Mouse (Mus musculus): ENCODE data around the gene Ttll11. TPM values are rescaled to one million over a fixed set of nuclear protein-coding genes. Genes with fewer than 3 reads are reported as not detected.

Ttll11 gene
- polyA plus RNA-seq, 1 experiment, result 47.6 TPM

DNA sequence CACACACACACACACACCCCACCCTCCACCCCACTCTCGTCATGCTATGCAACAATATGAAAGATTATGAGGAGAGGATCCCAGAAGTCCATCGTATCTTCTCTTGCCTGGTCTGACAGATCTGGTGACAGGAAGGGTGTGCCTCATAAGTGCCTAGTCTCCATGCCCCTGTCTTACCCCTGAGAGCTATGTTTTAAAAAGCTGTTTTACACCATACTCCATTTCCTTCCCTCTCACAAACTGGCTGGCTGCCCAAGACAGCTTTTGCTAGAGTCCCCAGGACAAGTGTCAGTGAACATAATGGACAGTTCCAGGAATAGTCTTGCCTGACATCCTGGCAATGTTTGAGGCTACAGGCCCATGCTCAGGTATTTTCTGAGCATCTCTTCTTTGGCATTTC is 78.9 kb downstream of the Ttll11 start:
- no peaks in the 10 kb centered on the region for H3K36me3 ChIP-seq (ENCODE audit: control insufficient read depth, insufficient read depth, low read length)
- no peak overlapping the region for H3K27ac ChIP-seq (ENCODE audit: control insufficient read depth, insufficient read depth, low read depth, low read length)
- no peaks in the 10 kb centered on the region for H3K27me3 ChIP-seq (ENCODE audit: control insufficient read depth, insufficient read depth, low read length)

DNA sequence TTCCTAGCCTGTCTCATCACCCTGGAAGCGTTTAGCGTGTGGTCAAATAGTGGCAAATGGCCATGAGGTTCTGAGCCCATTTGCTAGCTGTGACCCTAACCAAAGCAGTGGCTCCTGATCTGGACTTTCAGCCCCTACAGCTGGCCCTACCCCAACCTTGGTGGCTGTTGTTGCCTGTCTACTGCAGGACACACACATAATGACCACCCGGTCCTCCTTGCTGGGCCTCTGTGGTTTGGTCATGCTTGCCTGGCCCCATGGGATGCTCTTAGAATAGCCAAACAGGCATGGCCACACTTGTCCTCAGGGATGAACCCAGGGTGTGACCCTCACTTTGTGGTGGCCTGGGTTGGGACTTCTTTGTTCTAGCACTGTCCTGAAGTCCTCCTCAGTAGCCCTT is 80.0 kb downstream of the Ttll11 start:
- no peaks in the 10 kb centered on the region for H3K27me3 ChIP-seq (ENCODE audit: control insufficient read depth, insufficient read depth, low read length)
- TF ChIP-seq POLR2A (IDR thresholded peaks at IDR 0.05; ENCODE audit: control insufficient read depth, low read depth, low read length) (no peak), CTCF (IDR thresholded peaks at IDR 0.05; ENCODE audit: control insufficient read depth, insufficient read depth, insufficient replicate concordance, low read depth, low read length) (no peak)
- no peak overlapping the region for H3K4me3 ChIP-seq (ENCODE audit: control insufficient read depth, low read depth, low read length)
- H3K36me3 ChIP-seq (ENCODE audit: control insufficient read depth, insufficient read depth, low read length), result no peaks in the 10 kb centered on the region
- H3K4me1 ChIP-seq (ENCODE audit: control insufficient read depth, insufficient read depth, low read length), result no peaks in the 10 kb centered on the region
- H3K27ac ChIP-seq (ENCODE audit: control insufficient read depth, insufficient read depth, low read depth, low read length), result no peak overlapping the region

More for the DNA sequence above, 78.9 kb downstream of the Ttll11 start:
- TF ChIP-seq CTCF (IDR thresholded peaks at IDR 0.05; ENCODE audit: control insufficient read depth, insufficient read depth, insufficient replicate concordance, low read depth, low read length), result no peak
- no peak for TF ChIP-seq POLR2A (IDR thresholded peaks at IDR 0.05; ENCODE audit: control insufficient read depth, low read depth, low read length)
- Histone ChIP-seq H3K4me3 (ENCODE audit: control insufficient read depth, low read depth, low read length) (no peak overlapping the region), H3K4me1 (ENCODE audit: control insufficient read depth, insufficient read depth, low read length) (no peaks in the 10 kb centered on the region; the same call in 1 of the 2 replicates)

DNA sequence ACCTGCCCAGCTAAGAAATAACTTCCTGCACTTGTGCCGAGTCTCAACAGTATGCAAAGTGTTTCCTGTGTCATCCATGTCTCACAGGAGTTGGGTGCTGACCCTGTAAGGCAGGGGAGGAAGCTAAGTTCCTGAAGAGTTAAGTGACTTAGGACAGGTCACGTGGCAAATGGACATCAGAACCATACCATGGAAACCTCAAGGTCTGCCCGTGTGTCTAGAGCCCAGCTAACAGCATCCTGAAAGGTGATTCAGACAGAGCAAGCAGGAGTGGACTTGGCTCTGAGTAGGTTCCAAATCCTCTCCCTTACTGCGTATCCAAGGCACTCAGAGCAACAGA is 80.6 kb downstream of the Ttll11 start:
- no peaks in the 10 kb centered on the region for H3K4me1 ChIP-seq (ENCODE audit: control insufficient read depth, insufficient read depth, low read length)
- no peaks in the 10 kb centered on the region for H3K36me3 ChIP-seq (ENCODE audit: control insufficient read depth, insufficient read depth, low read length)
- H3K4me3 ChIP-seq (ENCODE audit: control insufficient read depth, low read depth, low read length), result no peak overlapping the region
- no peak overlapping the region for H3K27ac ChIP-seq (ENCODE audit: control insufficient read depth, insufficient read depth, low read depth, low read length)
- no peaks in the 10 kb centered on the region for H3K27me3 ChIP-seq (ENCODE audit: control insufficient read depth, insufficient read depth, low read length)
- TF ChIP-seq CTCF (IDR thresholded peaks at IDR 0.05; ENCODE audit: control insufficient read depth, insufficient read depth, insufficient replicate concordance, low read depth, low read length), result no peak
- no peak for TF ChIP-seq POLR2A (IDR thresholded peaks at IDR 0.05; ENCODE audit: control insufficient read depth, low read depth, low read length)

DNA sequence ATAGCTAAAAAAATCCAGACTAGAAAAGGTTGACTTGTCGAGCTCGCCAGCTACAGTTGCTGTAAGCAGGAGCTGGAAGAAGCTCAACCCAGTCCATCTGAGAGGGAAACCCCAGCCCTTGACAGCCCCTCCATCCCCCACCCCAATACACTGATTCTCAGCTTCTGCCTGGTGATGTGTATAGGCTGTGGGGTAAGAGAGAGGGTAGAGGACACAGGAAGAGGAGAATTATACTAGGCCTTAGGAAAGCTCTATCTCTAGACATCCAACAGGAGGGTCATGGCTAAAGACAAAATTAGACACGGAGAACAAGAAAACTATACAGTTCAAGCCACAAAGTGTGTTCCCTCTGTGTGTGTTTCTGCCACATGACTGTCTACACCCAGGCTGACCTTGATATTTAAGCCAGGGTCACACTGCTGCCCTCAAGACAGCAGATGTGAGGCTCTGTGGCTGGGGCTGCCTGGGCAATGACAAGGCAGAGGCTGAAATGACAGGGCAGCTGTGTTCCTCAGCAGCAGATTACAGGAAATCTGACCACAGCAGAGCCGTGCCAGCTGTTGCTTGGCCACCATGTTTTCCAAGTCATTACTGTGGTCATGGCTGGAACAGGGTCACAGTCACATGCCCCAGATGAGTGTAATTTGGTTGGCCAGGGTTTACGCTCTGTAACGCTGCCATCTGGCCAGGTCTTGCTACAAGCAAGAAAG is 81.1 kb downstream of the Ttll11 start:
- H3K36me3 ChIP-seq (ENCODE audit: control insufficient read depth, insufficient read depth, low read length), result no peaks in the 10 kb centered on the region
- H3K4me1 ChIP-seq (ENCODE audit: control insufficient read depth, insufficient read depth, low read length), result no peaks in the 10 kb centered on the region
- no peak overlapping the region for H3K4me3 ChIP-seq (ENCODE audit: control insufficient read depth, low read depth, low read length)
- TF ChIP-seq POLR2A (IDR thresholded peaks at IDR 0.05; ENCODE audit: control insufficient read depth, low read depth, low read length) (no peak), CTCF (IDR thresholded peaks at IDR 0.05; ENCODE audit: control insufficient read depth, insufficient read depth, insufficient replicate concordance, low read depth, low read length) (no peak)
- no peak overlapping the region for H3K27ac ChIP-seq (ENCODE audit: control insufficient read depth, insufficient read depth, low read depth, low read length)
- H3K27me3 ChIP-seq (ENCODE audit: control insufficient read depth, insufficient read depth, low read length), result no peaks in the 10 kb centered on the region

DNA sequence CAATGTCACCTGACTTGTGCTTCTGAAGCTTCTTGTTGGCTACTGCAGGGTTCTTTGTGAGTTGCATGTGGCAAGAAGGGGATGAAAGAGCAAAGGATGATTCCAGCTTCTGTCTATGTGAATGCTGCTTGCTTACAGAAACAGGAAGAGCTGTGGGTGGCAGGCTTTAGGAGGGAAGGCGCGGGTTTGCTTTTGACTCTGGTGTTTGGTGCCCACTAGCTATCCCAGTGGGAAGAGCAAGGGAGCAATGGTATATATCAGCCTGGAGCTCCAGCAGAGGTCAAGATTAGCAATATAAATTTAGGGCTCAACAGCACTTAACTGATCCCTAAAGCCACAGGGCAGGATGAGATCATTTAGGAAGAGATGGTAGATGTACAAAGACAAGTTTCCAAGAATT is 82.6 kb downstream of the Ttll11 start:
- no peaks in the 10 kb centered on the region for H3K36me3 ChIP-seq (ENCODE audit: control insufficient read depth, insufficient read depth, low read length)
- H3K4me1 ChIP-seq (ENCODE audit: control insufficient read depth, insufficient read depth, low read length), result no peaks in the 10 kb centered on the region
- no peak overlapping the region for H3K4me3 ChIP-seq (ENCODE audit: control insufficient read depth, low read depth, low read length)
- no peaks in the 10 kb centered on the region for H3K27me3 ChIP-seq (ENCODE audit: control insufficient read depth, insufficient read depth, low read length)
- no peak for TF ChIP-seq POLR2A (IDR thresholded peaks at IDR 0.05; ENCODE audit: control insufficient read depth, low read depth, low read length)
- TF ChIP-seq CTCF (IDR thresholded peaks at IDR 0.05; ENCODE audit: control insufficient read depth, insufficient read depth, insufficient replicate concordance, low read depth, low read length), result no peak
- H3K27ac ChIP-seq (ENCODE audit: control insufficient read depth, insufficient read depth, low read depth, low read length), result no peak overlapping the region

DNA sequence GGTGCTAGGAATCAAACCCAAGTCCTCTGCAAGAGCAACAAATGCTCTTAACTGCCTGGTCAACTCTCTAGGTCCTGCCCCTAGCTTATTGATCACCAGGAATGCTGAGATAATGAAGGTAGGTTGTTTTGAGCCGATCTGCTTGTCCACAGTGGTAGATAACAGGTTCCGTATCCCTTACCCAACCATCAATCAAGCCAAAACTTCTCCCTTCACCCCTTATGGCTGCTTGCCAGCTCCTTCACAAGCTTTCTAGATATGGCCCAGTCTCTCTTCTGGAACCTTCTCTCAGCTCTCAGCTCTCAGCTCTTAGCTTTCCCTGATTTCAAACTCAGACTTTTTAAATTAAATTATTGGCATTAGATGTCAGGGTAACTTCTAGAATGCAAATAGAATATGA is 85.2 kb downstream of the Ttll11 start:
- Histone ChIP-seq H3K36me3 (ENCODE audit: control insufficient read depth, insufficient read depth, low read length) (no peaks in the 10 kb centered on the region), H3K4me1 (ENCODE audit: control insufficient read depth, insufficient read depth, low read length) (no peaks in the 10 kb centered on the region), H3K27ac (ENCODE audit: control insufficient read depth, insufficient read depth, low read depth, low read length) (no peak overlapping the region), H3K4me3 (ENCODE audit: control insufficient read depth, low read depth, low read length) (no peak overlapping the region), H3K27me3 (ENCODE audit: control insufficient read depth, insufficient read depth, low read length) (no peaks in the 10 kb centered on the region)
- TF ChIP-seq CTCF (IDR thresholded peaks at IDR 0.05; ENCODE audit: control insufficient read depth, insufficient read depth, insufficient replicate concordance, low read depth, low read length) (no peak), POLR2A (IDR thresholded peaks at IDR 0.05; ENCODE audit: control insufficient read depth, low read depth, low read length) (no peak)

DNA sequence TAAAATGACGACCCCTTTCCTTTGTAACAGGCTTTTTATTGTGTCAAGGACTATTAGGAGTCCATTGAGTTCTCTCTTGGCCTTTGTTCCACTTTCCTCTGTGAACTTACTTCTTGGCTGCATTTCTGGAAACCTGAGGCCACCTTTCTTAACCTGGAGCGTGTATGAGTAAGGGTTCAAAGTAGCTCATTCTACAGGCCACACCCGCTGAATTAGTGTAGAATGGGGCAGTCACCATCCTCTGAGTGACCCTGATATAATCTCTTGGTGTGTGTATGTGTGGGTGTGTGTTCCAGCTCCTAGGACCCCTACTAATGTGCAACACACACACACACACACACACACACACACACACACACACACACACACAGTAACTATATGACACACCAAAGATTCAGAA is 89.1 kb downstream of the Ttll11 start:
- Histone ChIP-seq H3K27me3 (ENCODE audit: control insufficient read depth, insufficient read depth, low read length) (no peaks in the 10 kb centered on the region), H3K27ac (ENCODE audit: control insufficient read depth, insufficient read depth, low read depth, low read length) (no peak overlapping the region), H3K36me3 (ENCODE audit: control insufficient read depth, insufficient read depth, low read length) (no peaks in the 10 kb centered on the region; the same call in 1 of the 2 replicates), H3K4me3 (ENCODE audit: control insufficient read depth, low read depth, low read length) (no peak overlapping the region), H3K4me1 (ENCODE audit: control insufficient read depth, insufficient read depth, low read length) (peaks cover 2% of the 10 kb centered on the region; the same call in 1 of the 2 replicates)
- TF ChIP-seq CTCF (IDR thresholded peaks at IDR 0.05; ENCODE audit: control insufficient read depth, insufficient read depth, insufficient replicate concordance, low read depth, low read length), result no peak
- TF ChIP-seq POLR2A (IDR thresholded peaks at IDR 0.05; ENCODE audit: control insufficient read depth, low read depth, low read length), result no peak

Data from testis, adult 2 months (tissue).